Mouse (Mus musculus): ENCODE measurements at regions not wholly inside any gene's neighbourhood (a gene's known extent, or its start where the extent isn't known, plus 50 kb on each side); places are given as distances from the start of the nearest gene placed in this dataset.
"Not testable (repeated sequence)": the region's sequence is repeated elsewhere in the genome, so short reads cannot be mapped to it uniquely, and the experiment has no call there.

DNA sequence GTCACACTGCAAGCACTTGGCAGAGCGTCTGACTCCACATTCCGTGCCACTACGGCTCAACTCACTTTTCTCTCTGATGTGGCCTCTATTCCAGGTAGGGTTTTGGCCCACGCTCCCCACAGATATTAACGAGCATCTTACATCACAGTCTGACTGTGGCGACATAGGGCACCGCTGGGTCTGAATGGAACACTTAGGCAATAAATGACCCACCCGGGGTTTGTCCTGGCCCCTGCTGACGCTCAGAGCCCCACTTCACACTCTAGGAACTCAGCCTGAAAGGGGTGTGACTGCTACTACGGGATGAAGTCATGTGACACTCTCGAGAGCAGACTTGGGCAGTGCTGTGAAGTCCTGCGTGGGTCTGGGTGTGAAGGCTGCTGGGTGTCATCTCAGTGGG lies 475.9 kb downstream of the Zfp704 start:
- DNase-seq (ENCODE audit: low read depth): no peak

DNA sequence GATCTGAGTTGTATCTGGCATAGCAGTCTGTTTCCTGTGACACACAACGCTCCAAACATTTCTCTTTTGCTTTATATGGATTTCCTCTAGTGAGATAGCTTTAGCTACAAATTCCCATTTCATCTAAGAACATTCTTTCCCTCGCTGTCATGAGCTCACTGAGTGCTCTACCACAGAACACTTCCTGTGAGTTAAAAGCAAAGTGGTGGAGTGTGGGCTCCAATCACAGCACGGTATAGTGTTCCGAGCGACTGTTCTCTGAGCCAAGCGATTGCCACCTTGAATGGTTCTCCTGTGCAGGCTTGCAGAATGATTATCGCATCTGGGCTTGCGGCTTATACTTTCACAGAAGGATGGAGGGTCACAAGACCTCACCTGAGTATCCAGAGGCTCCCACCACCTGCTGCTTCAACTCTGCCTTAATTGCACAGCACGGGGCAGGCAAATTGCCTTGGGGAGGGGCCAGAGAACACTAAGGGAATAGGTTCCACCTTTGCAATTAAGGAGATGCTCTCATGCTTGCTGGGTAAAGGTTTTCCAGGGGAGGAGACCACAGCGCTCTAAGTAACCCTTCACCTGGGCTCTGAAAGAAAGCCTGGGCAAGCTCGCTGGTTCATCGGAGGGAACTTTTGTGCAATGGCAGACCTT lies 477.7 kb downstream of the Zfp704 start:
- DNase-seq (ENCODE audit: low read depth): no peak

DNA sequence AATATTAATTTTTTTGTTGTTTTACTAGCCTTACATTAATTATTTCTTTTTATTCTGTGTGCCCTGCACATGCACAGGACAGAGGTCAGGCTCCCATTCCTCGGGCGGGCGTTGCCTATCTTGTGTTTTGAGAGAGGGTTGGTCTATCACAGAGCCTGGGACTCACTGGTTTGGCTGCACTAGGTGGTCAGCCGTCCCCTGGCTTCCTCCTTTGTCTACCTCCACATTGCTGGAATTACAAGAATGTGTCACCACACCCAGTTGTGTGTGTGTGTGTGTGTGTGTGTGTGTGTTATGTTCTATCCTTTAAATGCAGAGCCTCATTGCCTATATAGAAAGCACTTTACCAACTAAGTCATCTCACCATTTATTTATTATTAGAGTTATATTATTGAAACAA lies 478.5 kb downstream of the Zfp704 start:
- no peak for DNase-seq (ENCODE audit: low read depth)

DNA sequence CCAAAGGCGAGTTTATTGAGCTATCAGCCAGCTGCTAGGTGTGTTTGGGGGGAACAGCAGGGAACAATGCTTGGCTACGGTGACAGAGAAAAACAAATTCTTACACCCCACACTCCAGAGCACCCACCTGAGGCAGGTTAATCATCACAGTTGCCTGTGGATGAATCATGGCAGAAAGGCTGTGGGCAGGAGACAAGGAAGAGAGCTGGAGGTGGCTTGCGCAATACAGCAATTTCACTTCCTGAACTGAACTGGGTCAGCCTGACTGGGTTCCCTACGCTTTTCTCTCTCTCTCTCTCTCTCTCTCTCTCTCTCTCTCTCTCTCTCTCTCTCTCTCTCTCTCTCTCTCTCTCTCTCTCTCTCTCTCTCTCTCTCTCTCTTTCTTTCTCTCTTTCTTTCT lies 481.5 kb downstream of the Zfp704 start:
- DNase-seq (ENCODE audit: low read depth): no peak

DNA sequence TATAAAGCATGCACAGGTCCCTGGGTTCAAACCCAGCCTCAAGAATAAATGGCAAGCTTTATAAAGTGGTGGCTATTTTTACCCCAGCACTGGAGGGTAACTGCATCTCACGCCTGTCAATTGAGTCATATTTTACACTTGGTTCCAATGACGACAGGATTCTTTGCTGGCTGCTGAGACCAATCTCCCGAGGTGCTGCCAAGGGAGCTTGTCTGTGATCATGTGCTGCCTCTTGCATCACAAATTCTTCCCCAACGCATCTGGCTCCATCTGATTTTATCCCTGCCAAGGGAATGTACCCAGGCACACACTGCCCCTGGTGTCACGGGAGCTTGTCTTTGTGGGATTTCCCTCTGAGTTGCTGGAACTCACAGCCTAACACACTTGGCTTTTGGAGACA lies 486.8 kb downstream of the Zfp704 start:
- DNase-seq (ENCODE audit: low read depth): peak; percentile 85

DNA sequence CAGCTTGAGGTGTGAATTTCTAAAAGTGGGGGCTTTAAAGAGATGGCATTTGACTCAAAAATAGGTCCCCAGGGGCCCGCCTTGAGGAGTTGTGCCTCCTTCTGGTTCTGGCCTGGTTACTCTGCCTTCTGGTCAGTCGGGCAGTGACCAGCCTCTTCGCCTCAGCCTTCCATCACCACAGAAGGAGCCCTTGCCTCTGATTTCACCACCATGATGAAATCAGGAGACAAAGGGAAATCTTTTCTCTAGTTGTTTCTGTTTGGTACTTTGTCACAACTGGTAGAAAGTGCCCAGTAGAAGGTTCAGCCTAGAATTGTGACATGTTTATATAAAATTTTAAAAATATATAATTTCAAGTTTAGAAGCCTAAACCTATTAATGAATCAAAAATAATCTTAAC lies 492.0 kb downstream of the Zfp704 start:
- no peak for DNase-seq (ENCODE audit: low read depth)

DNA sequence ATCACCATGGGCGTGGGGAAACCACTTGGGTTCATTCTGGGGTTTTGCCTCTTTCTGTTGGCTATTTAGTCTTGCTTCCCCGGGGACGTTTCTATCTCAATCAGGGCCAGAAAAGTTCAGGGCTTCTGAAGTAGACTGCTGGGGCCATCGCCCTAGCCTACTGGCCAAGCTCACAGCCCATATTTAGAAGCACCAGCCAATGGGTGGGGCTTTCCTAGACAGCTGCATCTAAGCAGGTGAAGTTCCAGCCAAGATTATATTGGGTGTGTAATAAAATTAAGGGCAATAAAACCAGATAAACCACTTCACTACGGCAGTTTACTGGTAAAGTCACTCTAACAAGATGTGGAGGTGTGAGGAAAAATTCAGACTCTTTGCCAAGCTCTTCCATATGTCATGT lies 496.5 kb downstream of the Zfp704 start:
- DNase-seq (ENCODE audit: low read depth): no peak

DNA sequence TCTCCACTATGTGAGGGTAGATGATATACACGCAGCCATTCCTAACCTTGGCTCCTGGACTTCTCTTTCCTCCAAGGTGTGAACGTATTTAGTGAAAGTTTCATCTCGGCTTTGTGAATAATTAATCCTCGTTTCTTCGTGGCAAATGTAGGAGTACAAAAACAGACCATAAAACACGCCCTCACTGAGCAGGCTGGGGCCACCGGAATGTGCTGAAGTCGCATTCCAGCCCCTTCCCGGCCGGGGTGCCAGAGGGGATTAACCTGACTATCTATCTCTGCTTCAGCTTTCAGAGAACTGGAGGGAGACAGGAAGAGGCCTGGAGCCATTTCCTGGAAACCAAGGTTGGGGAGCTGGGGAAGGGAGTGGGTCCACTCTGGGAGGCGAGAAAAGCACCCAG lies 499.1 kb downstream of the Zfp704 start:
- no peak for DNase-seq (ENCODE audit: low read depth)

DNA sequence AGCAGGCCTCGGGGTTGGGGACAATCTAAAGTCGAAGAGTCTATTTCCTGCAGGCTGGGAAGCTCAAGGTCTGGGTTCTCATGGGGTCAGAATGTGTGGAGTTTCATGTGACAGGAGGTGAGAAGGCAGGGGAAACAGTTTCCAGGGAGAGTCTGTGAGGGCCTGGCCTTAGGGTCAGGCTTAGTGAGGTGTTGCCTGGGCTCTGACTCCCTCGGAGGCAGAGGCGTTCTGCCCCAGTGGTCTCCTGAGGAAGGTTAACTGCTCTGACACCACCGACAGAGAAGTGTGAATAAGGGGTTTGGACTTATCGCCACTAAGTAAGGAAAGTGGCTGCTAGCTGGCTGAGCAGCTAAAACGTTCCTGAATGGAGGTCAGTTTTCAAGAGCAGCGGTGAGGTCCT lies 499.9 kb downstream of the Zfp704 start:
- no peak for DNase-seq (ENCODE audit: low read depth)

DNA sequence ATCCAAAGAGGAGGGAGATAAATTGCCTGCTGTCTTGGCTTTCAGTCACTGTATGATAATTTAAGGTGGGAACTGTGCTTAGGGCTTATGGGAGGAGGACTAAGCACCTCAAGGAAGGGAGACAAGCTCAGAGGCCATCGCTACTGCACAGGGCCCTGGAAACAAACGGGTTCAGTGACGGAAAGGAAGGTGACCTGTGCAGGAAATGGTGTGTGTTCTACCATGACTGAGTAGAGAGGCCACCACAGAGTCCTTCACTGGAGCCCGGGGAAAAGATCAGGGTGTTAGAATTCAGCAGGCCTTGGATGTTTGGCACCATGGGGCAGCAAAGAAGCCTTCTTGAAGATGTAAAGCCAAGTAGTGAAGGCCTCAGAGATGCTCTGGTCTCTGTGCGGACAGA lies 500.4 kb downstream of the Zfp704 start:
- DNase-seq (ENCODE audit: low read depth): no peak

DNA sequence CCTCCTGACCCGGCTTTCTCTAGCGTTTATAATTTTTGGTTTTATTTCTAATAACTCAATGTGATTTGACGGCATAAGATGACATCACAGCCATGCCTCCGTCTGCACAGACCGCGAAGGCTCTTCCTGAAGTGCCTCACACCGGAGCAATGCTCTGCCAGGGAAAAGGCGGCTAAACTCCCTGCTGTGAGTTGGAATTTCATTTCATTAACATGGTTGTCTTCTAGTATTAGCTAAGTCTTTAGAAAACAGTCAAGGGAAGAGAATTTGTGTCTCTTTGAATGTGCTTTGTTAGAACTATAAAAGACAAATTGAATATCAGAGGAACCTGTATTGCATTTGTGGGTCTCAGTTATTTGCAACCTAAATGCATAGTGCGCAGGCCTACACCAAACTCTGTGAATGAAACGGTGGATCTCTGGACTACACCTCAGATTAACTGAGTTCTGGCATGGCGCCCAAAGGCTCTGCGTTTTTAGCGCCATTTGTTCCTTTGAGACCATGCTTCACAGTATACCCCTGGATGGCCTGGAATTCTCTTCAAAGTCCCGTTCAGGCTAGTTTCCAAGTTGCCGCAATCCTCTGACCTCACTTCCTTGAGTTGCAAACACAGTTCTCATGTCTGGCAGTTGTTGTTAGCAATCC lies 502.0 kb downstream of the Zfp704 start:
- no peak for DNase-seq (ENCODE audit: low read depth)

DNA sequence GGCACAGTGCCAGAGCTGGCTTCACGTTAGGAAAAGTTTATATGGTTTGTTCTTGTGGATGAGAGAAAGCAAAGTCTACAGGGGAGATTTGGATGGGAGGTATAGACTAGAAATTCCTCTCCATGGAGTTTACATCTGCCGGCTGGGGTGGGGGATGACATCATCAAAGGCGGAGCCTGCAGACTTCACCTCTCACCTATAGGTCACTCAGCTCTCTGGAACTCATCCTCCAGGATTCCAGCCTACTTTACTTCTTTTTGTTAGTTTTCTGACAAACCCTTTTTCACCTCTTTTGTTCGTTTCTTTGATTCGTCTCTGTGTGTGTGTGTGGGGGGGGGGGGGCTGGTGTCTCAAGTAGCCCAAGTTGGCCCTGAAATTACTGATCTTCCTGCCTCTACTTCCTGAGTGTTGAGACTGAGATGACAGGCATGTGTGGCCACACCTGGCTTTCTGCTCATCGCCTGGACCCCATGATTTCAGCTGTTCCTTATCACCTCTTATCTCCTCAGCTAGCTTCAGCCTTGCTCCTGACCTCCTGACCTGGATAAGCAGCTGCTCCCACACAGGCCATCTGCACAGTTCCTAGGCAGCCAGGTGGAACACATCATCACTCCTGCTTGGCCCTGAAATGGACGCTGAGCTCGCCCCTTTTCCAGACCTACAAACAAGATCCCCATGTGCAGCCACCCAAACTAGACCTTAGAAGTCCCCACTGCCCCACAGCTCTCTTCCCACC lies 504.5 kb downstream of the Zfp704 start:
- DNase-seq (ENCODE audit: low read depth): no peak

DNA sequence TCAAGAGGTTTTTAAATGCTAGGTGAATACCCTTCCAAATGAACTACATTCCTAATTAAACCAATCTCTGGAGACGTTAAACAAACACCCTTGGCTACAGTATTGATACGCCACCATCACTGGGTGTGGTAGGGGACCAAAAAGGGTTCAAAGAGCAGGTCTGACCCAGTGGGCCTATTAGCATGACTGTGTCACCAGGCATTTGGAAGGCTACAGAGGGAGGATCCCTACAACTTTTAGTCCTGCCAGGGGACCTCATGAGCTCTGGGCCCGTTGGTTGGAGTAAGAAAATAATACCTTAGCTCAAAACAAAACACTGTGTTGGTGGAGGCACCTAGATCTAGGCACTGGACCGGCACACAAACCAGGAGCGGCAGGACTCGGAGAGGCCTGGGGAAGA lies 506.4 kb downstream of the Zfp704 start:
- no peak for DNase-seq (ENCODE audit: low read depth)

DNA sequence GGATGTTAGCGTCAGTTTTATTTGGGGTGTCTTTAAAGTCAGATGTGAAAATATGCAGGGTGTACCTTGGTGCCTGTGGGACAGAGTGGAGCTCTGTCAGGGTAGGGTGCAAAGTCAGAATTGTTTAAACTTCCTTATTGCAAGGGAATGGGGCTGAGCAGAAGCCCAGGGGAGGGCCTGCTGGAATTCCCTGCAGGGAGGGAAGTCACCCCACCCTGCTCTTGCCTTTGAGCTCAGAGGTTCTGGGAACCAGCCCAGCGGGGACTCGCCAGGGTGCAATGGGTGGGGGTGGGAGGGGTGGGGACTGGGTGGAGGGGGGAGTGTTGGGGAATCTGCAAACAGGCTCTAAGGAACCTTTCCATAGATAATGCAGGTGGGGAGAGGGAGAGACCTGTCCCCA lies 508.6 kb downstream of the Zfp704 start:
- no peak for DNase-seq (ENCODE audit: low read depth)

DNA sequence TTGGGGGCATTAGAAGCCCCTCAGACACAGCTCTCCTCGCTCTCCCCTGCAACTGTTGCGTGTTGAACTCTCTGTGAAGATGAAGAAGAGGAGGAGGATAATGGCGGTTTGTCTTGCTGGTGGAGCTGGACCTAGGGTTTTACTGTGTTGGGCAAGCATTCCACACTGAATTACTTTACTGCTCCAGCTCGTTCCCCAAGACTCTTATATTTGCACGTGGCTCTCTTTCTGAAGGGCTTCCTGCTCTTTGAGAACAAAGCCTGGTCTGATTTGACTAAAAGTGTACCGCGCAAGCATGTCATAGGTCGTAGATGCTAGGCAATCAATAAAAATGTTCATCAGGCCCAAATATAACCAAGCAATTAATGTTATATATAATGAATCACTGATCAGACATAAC lies 509.1 kb downstream of the Zfp704 start:
- DNase-seq (ENCODE audit: low read depth): no peak

DNA sequence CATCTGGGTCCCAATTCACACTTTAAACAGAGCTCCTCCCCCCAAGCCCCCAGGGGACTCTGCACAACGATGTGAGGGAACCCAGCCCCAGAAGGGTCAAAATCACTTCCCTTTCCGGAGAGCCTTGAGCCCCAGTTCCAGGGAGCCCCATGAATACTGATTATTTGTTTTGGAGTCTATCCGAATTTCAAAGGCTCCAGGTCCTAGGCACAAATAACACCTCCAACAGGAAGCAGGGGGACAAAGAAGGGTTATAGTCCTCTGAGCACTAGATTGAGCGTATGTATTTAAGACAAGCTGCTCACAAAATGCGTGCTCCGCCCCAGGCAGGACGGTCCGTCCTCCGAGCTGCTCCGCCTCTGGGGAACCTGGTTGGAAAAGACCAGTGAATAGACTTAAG lies 511.4 kb downstream of the Zfp704 start:
- DNase-seq (ENCODE audit: low read depth): no peak

DNA sequence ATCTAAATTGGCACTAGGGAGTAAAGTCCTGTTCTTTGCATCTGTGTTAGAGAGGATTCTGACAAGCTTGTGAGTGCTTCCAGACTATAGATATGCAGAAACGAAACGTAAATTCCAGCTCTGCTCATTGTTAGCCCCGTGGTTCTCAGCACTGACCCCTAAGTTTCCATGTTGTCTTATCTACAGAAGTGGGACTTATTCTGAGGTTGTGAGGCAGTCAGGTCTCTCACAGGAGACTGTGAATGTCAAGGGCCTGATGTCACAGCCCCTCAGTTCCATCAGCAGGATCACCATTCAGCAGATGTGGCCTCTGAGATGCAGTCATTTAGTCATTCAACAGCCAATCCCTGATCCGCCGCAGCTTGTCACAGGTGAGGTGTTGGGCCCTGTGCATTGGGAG lies 525.8 kb downstream of the Zfp704 start:
- no peak for DNase-seq (ENCODE audit: low read depth)

DNA sequence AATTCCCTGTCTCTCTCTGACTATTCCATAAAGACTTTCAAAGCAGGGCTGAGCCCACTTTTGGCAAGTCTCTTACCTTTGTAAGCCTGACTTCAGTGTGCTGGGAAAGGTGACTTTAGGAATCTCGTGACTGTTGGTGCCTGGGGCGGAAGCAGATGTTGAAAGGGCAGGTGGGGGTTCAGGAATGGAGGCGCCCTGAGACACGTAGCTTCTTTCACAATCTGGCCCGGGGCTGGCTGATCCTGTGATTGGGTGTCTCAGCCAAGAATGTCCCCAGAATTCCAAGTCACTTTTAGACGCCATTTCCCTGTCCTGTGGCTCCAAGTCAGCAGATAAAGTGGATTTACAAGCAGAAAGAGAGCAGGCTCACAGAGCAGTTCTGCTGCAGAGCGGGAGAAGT lies 527.8 kb downstream of the Zfp704 start:
- peak; percentile 67 for DNase-seq (ENCODE audit: low read depth)

DNA sequence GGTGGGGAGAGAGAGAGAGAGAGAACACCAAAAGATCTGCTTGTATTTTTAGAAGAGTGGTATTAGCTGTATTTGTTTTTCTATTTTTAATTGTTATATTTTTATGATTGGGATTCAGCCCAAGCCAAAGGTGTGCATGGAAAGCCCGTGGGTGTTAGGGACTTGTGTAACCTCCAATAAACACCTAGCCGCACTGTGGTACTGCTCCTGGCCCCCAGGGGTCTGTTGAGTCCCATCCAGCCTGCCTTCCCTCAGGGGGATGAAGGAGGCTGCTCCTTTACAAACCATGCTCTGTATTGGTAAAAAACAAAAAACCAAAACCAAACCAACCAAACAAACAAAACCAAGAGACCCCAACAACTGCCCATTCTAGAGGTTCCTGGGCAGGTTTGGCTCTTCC lies 531.7 kb downstream of the Zfp704 start:
- DNase-seq (ENCODE audit: low read depth): no peak

DNA sequence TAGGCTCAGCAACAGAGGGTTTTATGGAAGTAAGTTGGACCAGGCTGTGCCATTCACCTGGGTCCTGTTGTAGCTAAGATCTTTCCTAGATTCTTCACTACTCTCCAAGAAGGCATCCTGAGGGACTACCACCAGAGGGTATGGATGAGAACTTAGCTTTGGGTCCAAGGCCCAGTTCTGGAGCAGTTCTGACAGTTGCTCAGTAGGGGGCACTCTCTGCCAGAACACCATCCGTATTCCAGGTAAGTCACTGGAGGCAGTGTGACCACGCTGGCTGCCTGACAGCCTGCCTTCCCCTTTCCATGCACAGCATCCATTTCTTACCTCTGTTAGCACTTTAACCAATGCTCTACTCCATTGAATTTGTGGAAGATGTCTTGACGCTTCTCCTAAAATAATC lies 533.2 kb downstream of the Zfp704 start:
- no peak for DNase-seq (ENCODE audit: low read depth)

DNA sequence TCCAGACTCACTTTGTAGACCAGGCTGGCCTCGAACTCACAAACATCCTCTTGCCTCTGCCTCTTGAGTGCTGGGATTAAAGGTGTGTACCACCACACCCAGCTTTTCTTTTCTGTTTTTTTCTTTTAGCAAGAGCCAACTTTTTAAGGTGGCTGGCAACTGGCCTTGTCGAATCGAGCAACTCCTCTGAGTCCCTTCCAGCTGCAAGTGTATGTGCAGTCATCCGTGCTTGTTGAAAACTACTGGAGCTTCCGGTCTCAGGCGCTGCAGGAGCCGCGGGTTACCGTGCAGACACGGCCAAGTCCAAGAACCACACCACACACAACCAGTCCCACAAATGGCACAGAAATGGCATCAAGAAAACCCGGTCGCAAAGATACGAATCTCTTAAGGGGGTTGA lies 537.4 kb downstream of the Zfp704 start:
- not testable (repeated sequence) for DNase-seq (ENCODE audit: low read depth)

DNA sequence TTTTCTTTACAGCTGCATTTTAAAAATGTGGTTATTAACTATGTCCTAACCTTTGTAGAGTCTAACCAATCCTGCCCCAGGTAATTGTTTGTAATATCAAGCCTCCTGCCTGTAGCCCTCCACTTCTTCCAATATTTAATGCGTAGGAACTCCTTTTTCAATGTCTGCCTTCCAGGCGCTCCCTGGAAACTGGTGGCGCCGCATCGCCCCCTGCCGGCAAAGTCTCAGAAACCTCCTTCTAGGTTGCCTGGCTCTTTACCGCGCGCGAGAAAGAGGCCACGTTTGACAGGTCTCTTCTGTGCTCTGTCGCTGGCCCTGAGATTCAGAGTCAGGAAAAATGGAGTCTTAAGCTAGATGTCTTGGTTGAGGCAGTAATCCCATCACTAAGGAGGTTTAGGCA lies 542.8 kb downstream of the Zfp704 start:
- no peak for DNase-seq (ENCODE audit: low read depth)

DNA sequence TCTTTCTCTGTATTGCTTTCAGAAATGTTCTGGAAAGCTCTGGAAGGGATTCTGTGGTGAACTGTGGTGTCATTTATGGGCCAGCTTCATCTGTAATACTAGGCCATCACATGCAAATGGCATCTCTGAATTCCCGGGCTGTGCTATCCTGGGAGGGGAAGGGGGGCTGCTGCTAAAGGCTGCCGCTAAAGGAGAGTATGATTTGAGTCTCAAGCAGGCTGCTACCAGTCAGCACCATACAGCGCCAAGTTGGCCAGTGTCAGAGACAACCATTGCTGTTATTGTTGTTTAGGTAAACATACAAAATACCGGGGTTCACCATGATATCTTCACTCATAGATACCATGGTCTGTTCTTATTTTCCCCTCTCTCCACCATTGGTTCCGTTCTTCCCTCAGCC lies 543.5 kb downstream of the Zfp704 start:
- DNase-seq (ENCODE audit: low read depth): no peak
